Mouse (Mus musculus): ENCODE results near the gene Gm20388.

DNA sequence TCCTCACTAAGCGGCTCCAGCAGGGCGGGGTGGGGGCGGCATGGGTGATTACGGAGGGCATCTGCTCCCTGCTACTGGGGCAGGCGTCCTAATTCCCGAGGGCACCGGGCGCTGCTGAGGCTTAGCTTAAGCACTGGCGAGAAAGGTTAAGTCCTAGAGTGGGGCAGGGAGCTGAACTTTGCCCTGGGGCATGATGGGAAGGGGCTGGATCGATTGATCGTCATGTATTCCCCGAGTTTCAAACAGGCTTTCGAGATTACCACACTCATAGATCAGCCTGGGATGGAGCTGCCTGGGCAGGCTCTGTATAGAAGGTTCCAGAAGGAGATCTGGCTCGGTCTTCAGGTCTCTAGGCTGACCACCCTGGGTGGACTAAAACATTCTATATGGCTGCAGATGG is 711.5 kb downstream of the Gm20388 start:
- TF ChIP-seq ZC3H11A (IDR thresholded peaks at IDR 0.05; ENCODE audit: borderline replicate concordance, low read depth, low read length) (no peak), ZNF384 (IDR thresholded peaks at IDR 0.05; ENCODE audit: low read depth, low read length) (no peak), HCFC1 (IDR thresholded peaks at IDR 0.05; ENCODE audit: borderline replicate concordance, insufficient read depth, low read length) (no peak)
